Mouse (Mus musculus) liver, embryonic 14.5 days (tissue): ENCODE data around the gene Adgrl1.

ENCODE experiments used
- CTCF ChIP-seq: IDR thresholded peaks from 2 replicates; pipeline ENCODE4 v1.5.1; 2016; ENCODE audit warnings: antibody characterized with exemption, low read depth, control low read depth
- EP300 ChIP-seq: IDR thresholded peaks from 2 replicates; pipeline ENCODE4 v1.6.1; 2016; ENCODE audit warnings: antibody characterized with exemption, low read depth

GRCm38 (mm10) chr8:83899363-83900252 lies at the start of gene Adgrl1:
- TF ChIP-seq EP300 (no peak), CTCF (no peak)
